Mouse (Mus musculus): ENCODE data around the gene Gm11020. TPM values are rescaled to one million over a fixed set of nuclear protein-coding genes. Genes with fewer than 3 reads are reported as not detected.

Gm11020 gene
- total RNA-seq, 2 experiments from 2014 or later = not detected

- no peak for ATAC-seq (ENCODE audit: poor library complexity, severe bottlenecking)
These were observed 20.3 kb downstream of the Gm11020 start for GRCm38 (mm10) chr8:104341678-104342077.

- no peak for ATAC-seq (ENCODE audit: poor library complexity, severe bottlenecking)
These were observed 21.1 kb downstream of the Gm11020 start for GRCm38 (mm10) chr8:104342426-104342825.

GRCm38 (mm10) chr8:104343957-104344356 is 22.6 kb downstream of the Gm11020 start:
- peak; percentile 50 for ATAC-seq (ENCODE audit: poor library complexity, severe bottlenecking)

GRCm38 (mm10) chr8:104344622-104345021 is 23.3 kb downstream of the Gm11020 start:
- no peak for ATAC-seq (ENCODE audit: poor library complexity, severe bottlenecking)

- ATAC-seq (ENCODE audit: poor library complexity, severe bottlenecking) = no peak
These were observed 25.3 kb downstream of the Gm11020 start for GRCm38 (mm10) chr8:104346706-104347105.

GRCm38 (mm10) chr8:104348971-104349370 is 27.6 kb downstream of the Gm11020 start:
- no peak for ATAC-seq (ENCODE audit: poor library complexity, severe bottlenecking)

GRCm38 (mm10) chr8:104350047-104350446 is 28.7 kb downstream of the Gm11020 start:
- ATAC-seq (ENCODE audit: poor library complexity, severe bottlenecking) = no peak

- ATAC-seq (ENCODE audit: poor library complexity, severe bottlenecking) = 0 out of 2 replicates have a peak, but pooled peaks have one; percentile 33
These were observed 31.8 kb downstream of the Gm11020 start for GRCm38 (mm10) chr8:104353186-104353585.

- ATAC-seq (ENCODE audit: poor library complexity, severe bottlenecking) = no peak
These were observed 33.1 kb downstream of the Gm11020 start for GRCm38 (mm10) chr8:104354504-104354903.

- no peak for ATAC-seq (ENCODE audit: poor library complexity, severe bottlenecking)
These were observed 37.3 kb downstream of the Gm11020 start for GRCm38 (mm10) chr8:104358637-104359036.

GRCm38 (mm10) chr8:104359778-104360456 is 38.5 kb downstream of the Gm11020 start:
- ATAC-seq (ENCODE audit: poor library complexity, severe bottlenecking) = no peak

- ATAC-seq (ENCODE audit: poor library complexity, severe bottlenecking) = no peak
These were observed 44.3 kb downstream of the Gm11020 start for GRCm38 (mm10) chr8:104365695-104366094.

- ATAC-seq (ENCODE audit: poor library complexity, severe bottlenecking) = no peak
These were observed 46.0 kb downstream of the Gm11020 start for GRCm38 (mm10) chr8:104367398-104367797.

GRCm38 (mm10) chr8:104369591-104369990 is 48.2 kb downstream of the Gm11020 start:
- ATAC-seq (ENCODE audit: poor library complexity, severe bottlenecking) = no peak

- no peak for ATAC-seq (ENCODE audit: poor library complexity, severe bottlenecking)
These were observed 48.7 kb downstream of the Gm11020 start for GRCm38 (mm10) chr8:104370071-104370470.

GRCm38 (mm10) chr8:104371121-104371520 is 49.8 kb downstream of the Gm11020 start:
- no peak for ATAC-seq (ENCODE audit: poor library complexity, severe bottlenecking)

Other genes with a start within 250 kb of the Gm11020 start
- 0.52 and 1.1 TPM in 2 replicates for gene Cdh5, start 219.9 kb upstream of the Gm11020 start, total RNA-seq (2015)
- gene Cdh5, start 219.9 kb upstream of the Gm11020 start, total RNA-seq (2017) = 0.37 and 0.57 TPM in 2 replicates
- 0.16 TPM in 1 of 2 replicates, not detected in the other for gene Bean1, start 151.1 kb upstream of the Gm11020 start, total RNA-seq (2015)
- 0.11 TPM in 1 of 2 replicates, not detected in the other for gene Bean1, start 151.1 kb upstream of the Gm11020 start, total RNA-seq (2017)
- 27.6 and 30.0 TPM in 2 replicates for gene Tk2, start 73.0 kb upstream of the Gm11020 start, total RNA-seq (2015)
- 17.4 and 28.5 TPM in 2 replicates for gene Tk2, start 73.0 kb upstream of the Gm11020 start, total RNA-seq (2017)
- gene Cklf, start 70.7 kb upstream of the Gm11020 start, total RNA-seq (2015) = 120 and 138 TPM in 2 replicates
- gene Cklf, start 70.7 kb upstream of the Gm11020 start, total RNA-seq (2017) = 35.9 and 46.7 TPM in 2 replicates
- not detected in 2 replicates for gene Cmtm2a, start 28.4 kb upstream of the Gm11020 start, total RNA-seq (2015)
- not detected in 2 replicates for gene Cmtm2a, start 28.4 kb upstream of the Gm11020 start, total RNA-seq (2017)
- not detected in 2 replicates for gene Gm45711, start 11.5 kb upstream of the Gm11020 start, total RNA-seq (2015)
- gene Gm45711, start 11.5 kb upstream of the Gm11020 start, total RNA-seq (2017) = not detected in 2 replicates
- not detected in 2 replicates for gene Cmtm1, start 11.4 kb upstream of the Gm11020 start, total RNA-seq (2015)
- gene Cmtm1, start 11.4 kb upstream of the Gm11020 start, total RNA-seq (2017) = not detected in 2 replicates
- gene Cmtm2b, start 663 bp downstream of the Gm11020 start, total RNA-seq (2015) = not detected in 2 replicates
- not detected in 2 replicates for gene Cmtm2b, start 663 bp downstream of the Gm11020 start, total RNA-seq (2017)
- 84.1 and 85.6 TPM in 2 replicates for gene Cmtm3, start 17.8 kb downstream of the Gm11020 start, total RNA-seq (2015)
- gene Cmtm3, start 17.8 kb downstream of the Gm11020 start, total RNA-seq (2017) = 48.5 and 50.4 TPM in 2 replicates
- gene Cmtm4, start 74.2 kb downstream of the Gm11020 start, total RNA-seq (2015) = 0.59 and 1.1 TPM in 2 replicates
- gene Cmtm4, start 74.2 kb downstream of the Gm11020 start, total RNA-seq (2017) = 1.6 and 1.7 TPM in 2 replicates
- 15.0 and 18.4 TPM in 2 replicates for gene Dync1li2, start 121.5 kb downstream of the Gm11020 start, total RNA-seq (2015)
- gene Dync1li2, start 121.5 kb downstream of the Gm11020 start, total RNA-seq (2017) = 43.3 and 58.0 TPM in 2 replicates
- gene Terb1, start 188.3 kb downstream of the Gm11020 start, total RNA-seq (2015) = not detected in 2 replicates
- not detected in 2 replicates for gene Terb1, start 188.3 kb downstream of the Gm11020 start, total RNA-seq (2017)
- gene Nae1, start 213.1 kb downstream of the Gm11020 start, total RNA-seq (2015) = 45.3 and 69.6 TPM in 2 replicates
- 67.3 and 83.9 TPM in 2 replicates for gene Nae1, start 213.1 kb downstream of the Gm11020 start, total RNA-seq (2017)
- gene Car7, start 213.1 kb downstream of the Gm11020 start, total RNA-seq (2015) = 0.27 TPM in 1 of 2 replicates, not detected in the other
- gene Car7, start 213.1 kb downstream of the Gm11020 start, total RNA-seq (2017) = 0.44 and 1.2 TPM in 2 replicates

Measured in megakaryocyte, adult 5-6 weeks (primary cell).